Mouse (Mus musculus) mesoderm, embryonic 11.5 days (tissue): ENCODE measurements around the gene Hist1h4k.

Source experiments
- DNase-seq: peaks from one replicate; pipeline ENCODE4 v3.0.0-alpha.2; 2012; ENCODE audit warnings: low read depth, low spot score

The Hist1h4k gene

GRCm38 (mm10) chr13:21718381-21719080 is 31.8 kb downstream of the Hist1h4k start:
- DNase-seq: no peak

- DNase-seq: peak; percentile 93
Measured at GRCm38 (mm10) chr13:21717397-21718357, 32.6 kb downstream of the Hist1h4k start, which contains the start of gene Hist1h3h. Hist1h3h (plus strand) TSS chr13:21717659.

DNA sequence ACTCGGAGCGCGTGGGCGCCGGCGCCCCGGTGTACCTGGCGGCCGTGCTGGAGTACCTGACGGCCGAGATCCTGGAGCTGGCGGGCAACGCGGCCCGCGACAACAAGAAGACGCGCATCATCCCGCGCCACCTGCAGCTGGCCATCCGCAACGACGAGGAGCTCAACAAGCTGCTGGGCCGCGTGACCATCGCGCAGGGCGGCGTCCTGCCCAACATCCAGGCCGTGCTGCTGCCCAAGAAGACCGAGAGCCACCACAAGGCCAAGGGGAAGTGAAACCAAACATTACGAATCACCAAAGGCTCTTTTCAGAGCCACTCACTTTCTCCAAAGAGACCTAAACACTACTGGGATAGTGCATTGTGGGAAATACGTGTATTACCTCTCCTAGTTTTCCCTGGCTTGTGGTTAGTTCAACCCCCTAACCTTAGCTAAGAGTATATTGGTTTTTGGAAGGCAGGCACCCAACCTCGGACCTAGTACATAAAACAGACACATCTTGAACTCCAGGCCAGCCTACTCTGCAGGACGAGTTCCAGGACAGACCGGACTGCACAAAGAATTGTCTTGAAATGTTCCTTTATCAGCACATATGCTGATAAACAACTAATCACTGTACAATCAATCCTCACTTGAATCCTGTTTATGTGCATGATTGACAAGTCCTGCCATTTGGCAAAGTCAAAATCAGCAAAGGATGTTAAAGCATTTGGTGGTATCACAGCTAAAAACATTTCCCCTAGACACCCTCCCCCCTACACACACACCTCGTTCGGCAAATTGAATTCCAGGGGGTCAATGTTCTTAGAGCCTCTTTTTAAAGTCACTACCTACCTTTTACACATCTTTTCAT is 33.5 kb downstream of the Hist1h4k start:
- DNase-seq: peak; percentile 65

DNA sequence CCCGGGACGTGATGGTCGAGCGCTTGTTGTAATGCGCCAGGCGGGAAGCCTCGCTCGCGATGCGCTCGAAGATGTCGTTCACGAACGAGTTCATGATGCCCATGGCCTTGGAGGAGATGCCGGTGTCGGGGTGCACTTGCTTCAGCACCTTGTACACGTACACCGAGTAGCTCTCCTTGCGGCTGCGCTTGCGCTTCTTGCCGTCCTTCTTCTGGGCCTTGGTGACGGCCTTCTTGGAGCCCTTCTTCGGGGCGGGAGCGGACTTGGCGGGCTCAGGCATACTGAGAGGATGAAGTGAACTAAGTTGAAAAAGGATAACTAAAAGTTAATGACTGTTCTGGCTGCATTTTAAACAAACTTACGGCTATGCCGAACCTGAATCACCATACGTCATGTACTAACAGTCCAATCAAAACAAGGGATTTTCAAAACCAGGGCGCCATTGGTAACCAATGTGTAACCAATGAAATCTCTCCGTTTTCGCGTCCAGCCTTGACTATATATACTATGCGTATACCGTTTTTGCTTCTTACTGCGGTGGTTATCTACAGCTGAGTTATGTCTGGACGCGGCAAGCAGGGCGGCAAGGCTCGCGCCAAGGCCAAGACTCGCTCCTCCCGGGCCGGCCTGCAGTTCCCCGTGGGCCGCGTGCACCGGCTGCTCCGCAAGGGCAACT is 34.3 kb downstream of the Hist1h4k start, which contains the start of the genes Hist1h2bl and Hist1h2ai:
TSS of gene Hist1h2bl (minus strand) at position 280 of the 676 bp plus-strand sequence.
TSS of gene Hist1h2ai (plus strand) at position 559 of the 676 bp plus-strand sequence.
- peak; percentile 94 for DNase-seq

- DNase-seq: peak; percentile 40
Measured at GRCm38 (mm10) chr13:21715131-21715863, 35.0 kb downstream of the Hist1h4k start.

- DNase-seq: peak; percentile 80
Measured at GRCm38 (mm10) chr13:21714725-21715124, 35.6 kb downstream of the Hist1h4k start.

- no peak for DNase-seq
Measured at GRCm38 (mm10) chr13:21711698-21712097, 38.6 kb downstream of the Hist1h4k start.

- peak; percentile 74 for DNase-seq
Measured at GRCm38 (mm10) chr13:21710821-21711525, 39.3 kb downstream of the Hist1h4k start.

DNA sequence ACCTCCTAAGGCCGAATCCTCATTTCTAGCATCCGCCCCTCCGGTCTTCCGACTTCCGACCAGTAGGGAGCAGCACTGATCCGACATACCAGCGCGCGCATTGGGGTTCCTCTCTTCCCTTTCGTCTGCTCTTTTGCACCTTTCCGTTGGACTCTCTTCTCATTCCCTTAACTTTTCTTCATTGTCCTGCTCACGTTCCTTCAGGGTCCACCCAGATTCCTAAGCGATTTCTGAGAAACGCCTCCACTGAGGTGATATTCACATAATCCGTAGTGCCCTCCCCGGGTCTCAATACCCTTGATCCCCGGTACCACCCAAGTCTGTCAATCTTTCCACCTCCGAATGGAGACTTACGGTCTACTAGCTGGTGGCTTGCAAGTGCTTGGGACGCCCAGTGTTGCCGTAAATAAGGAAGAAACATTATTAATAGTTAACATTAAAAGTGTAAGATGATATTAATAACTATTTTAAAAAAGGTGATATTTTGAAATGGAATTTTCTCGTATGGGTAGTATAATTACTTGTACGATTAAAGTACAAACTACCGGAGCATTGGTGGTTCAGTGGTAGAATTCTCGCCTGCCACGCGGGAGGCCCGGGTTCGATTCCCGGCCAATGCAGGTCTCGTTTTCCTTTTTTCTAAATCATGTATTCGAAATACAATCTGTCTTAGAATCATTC is 40.1 kb downstream of the Hist1h4k start:
- DNase-seq: peak; percentile 90

DNA sequence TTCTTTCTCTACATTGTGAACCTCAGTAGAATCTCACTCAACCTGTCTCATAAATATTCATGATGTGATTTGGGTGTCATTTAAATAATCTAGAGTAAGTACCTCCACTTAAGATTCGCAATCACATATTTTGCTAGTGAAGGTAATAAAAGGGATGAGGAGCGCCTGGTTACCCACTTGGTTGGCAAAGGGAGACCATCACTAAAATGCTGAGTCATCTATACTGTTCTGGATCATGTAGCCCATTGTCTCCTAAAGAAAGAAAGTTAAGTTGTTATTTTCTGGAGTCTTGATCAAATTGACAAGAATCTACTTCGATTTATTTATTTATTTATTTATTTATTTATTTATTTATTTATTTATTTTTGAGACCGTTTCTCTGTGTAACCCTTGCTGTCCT is 43.6 kb downstream of the Hist1h4k start:
- no peak for DNase-seq
